9 mouse cellular contexts compared by ENCODE assay signal in genomic region chr14:13770686-13771085, GRCm38 (mm10).
DNase-seq lines count a peak whose midpoint lies in the region; ATAC-seq and TF ChIP-seq lines count a peak whose summit lies in the region.
"Had no signal": no experiment of that assay in that cellular context is flagged by ENCODE, and none has a peak within 500 bp of the region (broad histone marks: within the 10 kb centered on the region; RNA-seq: fewer than 3 reads in every experiment).

No protein-coding gene starts in this region.

- no peak for TF ChIP-seq EP300 in stomach, postnatal 0 days (optimal IDR thresholded peaks at IDR 0.05)

- no peak overlapping the region for H3K4me2 ChIP-seq in stomach, embryonic 14.5 days (replicated peaks; ENCODE audit: low read depth, low read length)
- H3K4me2 ChIP-seq in stomach, postnatal 0 days (replicated peaks; ENCODE audit: low read depth): no peak overlapping the region
- H3K4me2 ChIP-seq: limb, embryonic 15.5 days had no signal

- peak overlapping the region; percentile 52; the same call in 1 of the 2 replicates for H3K27ac ChIP-seq in stomach, embryonic 14.5 days (ENCODE audit: low read length)
- no peak overlapping the region for H3K27ac ChIP-seq in stomach, postnatal 0 days (replicated peaks)
- H3K27ac ChIP-seq: limb, embryonic 15.5 days had no signal

- H3K9me3 ChIP-seq in stomach, embryonic 14.5 days (ENCODE audit: control insufficient read depth, low read depth, low read length): no peaks in the 10 kb centered on the region
- H3K9me3 ChIP-seq in stomach, postnatal 0 days (ENCODE audit: control insufficient read depth, low read length): no peaks in the 10 kb centered on the region
- H3K9me3 ChIP-seq: limb, embryonic 15.5 days had no signal

- no peaks in the 10 kb centered on the region for H3K36me3 ChIP-seq in stomach, embryonic 14.5 days (ENCODE audit: control insufficient read depth, insufficient read depth, low read length)
- H3K36me3 ChIP-seq in stomach, postnatal 0 days (ENCODE audit: control insufficient read depth, insufficient read depth, low read length): no peaks in the 10 kb centered on the region
- H3K36me3 ChIP-seq: limb, embryonic 15.5 days had no signal

- TF ChIP-seq CTCF in stomach, postnatal 0 days (IDR thresholded peaks at IDR 0.05; ENCODE audit: low read depth): no peak

- H3K27me3 ChIP-seq in stomach, embryonic 14.5 days (ENCODE audit: control insufficient read depth, insufficient read depth, low read length): no peaks in the 10 kb centered on the region
- no peaks in the 10 kb centered on the region for H3K27me3 ChIP-seq in stomach, postnatal 0 days (ENCODE audit: control insufficient read depth, insufficient read depth, low read length)
- H3K27me3 ChIP-seq: limb, embryonic 15.5 days had no signal

- ATAC-seq in stomach, embryonic 14.5 days (ENCODE audit: insufficient number of reproducible peaks, insufficient read depth, low FRiP score, low read depth): peak; percentile 85; the same call in 1 of the 2 replicates
- no peak for ATAC-seq in stomach, postnatal 0 days (ENCODE audit: low FRiP score, low TSS enrichment)

- H3K4me3 ChIP-seq in stomach, embryonic 14.5 days (ENCODE audit: low read depth, low read length): no peak overlapping the region
- no peak overlapping the region for H3K4me3 ChIP-seq in stomach, postnatal 0 days (ENCODE audit: low read depth, low read length)
- H3K4me3 ChIP-seq: limb, embryonic 15.5 days had no signal

- no peak for DNase-seq in stomach, postnatal 0 days (ENCODE audit: low spot score)
- peak; percentile 10 to 17 for DNase-seq in frontal cortex, postnatal 10 days (ENCODE audit: low spot score in 2 of 2)
- peak; percentile 74 for DNase-seq in mesoderm, embryonic 11.5 days (ENCODE audit: low read depth, low spot score)
- DNase-seq in natural killer cell, adult 2 months (ENCODE audit: low spot score in 2 of 2): no peak
- no peak for DNase-seq in spleen, postnatal 36 days (ENCODE audit: low spot score in 2 of 2)
- DNase-seq in kidney, postnatal 10 days: no peak
- DNase-seq in urinary bladder, adult 18-20 months (ENCODE audit: low spot score in 2 of 2): no peak

- peaks cover 9% of the 10 kb centered on the region for H3K4me1 ChIP-seq in stomach, embryonic 14.5 days (ENCODE audit: control insufficient read depth, insufficient read depth, low read length)
- no peaks in the 10 kb centered on the region for H3K4me1 ChIP-seq in stomach, postnatal 0 days (replicated peaks; ENCODE audit: control insufficient read depth, insufficient read depth)
- H3K4me1 ChIP-seq: limb, embryonic 15.5 days had no signal

- WGBS in stomach, embryonic 14.5 days: 0% methylated on average over 1 of the region's 1 CpGs
- 0% methylated on average over 1 of the region's 1 CpGs for WGBS in stomach, postnatal 0 days

- no peak overlapping the region for H3K9ac ChIP-seq in stomach, embryonic 14.5 days (replicated peaks; ENCODE audit: low read depth, low read length)
- H3K9ac ChIP-seq in stomach, postnatal 0 days (ENCODE audit: low read length): no peak overlapping the region
- H3K9ac ChIP-seq: limb, embryonic 15.5 days had no signal

Comparison
In these comparisons a context has a peak if more than half of its experiments do, and no peak if none do; other contexts are left out.
1. DNase-seq: peak in frontal cortex, postnatal 10 days (2 of 2) and mesoderm, embryonic 11.5 days (single experiment); none in stomach, postnatal 0 days (single experiment), natural killer cell, adult 2 months (0 of 2), spleen, postnatal 36 days (0 of 2), kidney, postnatal 10 days (single experiment) and urinary bladder, adult 18-20 months (0 of 2).